Mouse (Mus musculus) spleen, adult 2 months (tissue): ENCODE data around the gene Mapk12.

Experiments used
- CTCF ChIP-seq: fragments of 200-500 bp; IDR thresholded peaks from 2 replicates; pipeline ENCODE4 v1.5.1; 2011; ENCODE audit warnings: mild to moderate bottlenecking, inconsistent platforms; ENCODE audit not compliant: insufficient read depth, insufficient read length, insufficient replicate concordance; ENCODE audit errors: extremely low read depth
- POLR2A ChIP-seq: fragments of 200-500 bp; IDR thresholded peaks from 2 replicates; pipeline ENCODE4 v1.6.1; 2011; ENCODE audit warnings: low read depth, low read length, inconsistent platforms

DNA sequence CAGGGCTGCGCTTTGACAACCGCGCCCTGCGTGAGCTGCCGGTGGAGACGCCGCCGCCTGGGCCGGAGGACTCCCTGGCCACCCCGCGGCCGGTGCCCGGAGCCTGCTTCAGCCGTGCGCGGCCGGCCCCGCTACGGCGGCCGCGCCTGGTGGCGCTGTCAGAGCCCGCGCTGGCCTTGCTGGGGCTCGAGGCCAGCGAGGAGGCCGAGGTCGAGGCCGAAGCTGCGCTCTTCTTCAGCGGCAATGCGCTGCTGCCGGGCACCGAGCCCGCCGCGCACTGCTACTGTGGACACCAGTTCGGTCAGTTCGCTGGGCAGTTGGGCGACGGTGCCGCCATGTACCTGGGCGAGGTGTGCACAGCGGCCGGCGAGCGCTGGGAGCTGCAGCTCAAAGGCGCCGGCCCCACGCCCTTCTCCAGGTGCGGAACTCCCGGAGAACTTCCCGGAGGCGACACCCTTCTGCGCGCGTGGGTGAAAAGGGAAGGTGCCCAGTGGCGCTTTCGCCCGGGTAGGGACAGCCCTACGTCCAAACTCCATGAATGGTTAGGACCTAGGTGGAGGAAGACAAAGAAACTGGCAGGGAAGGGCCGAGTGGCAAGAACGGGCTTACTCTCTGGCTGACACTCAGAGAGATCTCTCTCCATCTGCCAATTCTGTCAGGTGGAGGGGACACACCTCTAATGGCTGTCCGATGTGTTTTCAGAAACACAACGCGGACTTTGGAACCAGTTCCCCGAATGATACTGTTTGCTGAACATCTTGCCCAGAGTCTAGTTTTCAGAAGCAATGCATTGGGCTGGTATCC lies 51.1 kb downstream of the Mapk12 start:
- no peak for TF ChIP-seq POLR2A
- TF ChIP-seq CTCF, result no peak
